Mouse (Mus musculus): ENCODE data around the gene Dab2ip.

The Dab2ip gene

DNA sequence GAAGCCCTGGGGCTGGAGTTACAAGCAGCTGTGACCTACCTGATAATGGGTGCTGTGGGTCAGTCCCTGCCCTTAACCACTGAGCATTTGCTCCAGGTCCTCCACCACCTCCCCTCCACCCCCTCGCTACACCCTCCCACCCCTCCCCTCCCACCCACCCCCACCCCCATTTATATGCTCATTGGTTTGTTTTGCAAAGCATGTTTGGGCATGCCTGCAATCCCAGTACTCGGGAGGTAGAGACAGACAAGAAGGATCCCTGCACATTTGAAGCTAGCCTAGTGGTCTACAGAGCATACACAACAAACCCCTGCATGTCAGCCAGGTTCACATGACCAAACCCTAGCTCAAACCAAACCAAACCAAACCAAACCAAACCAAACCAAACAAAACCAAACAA lies 178.0 kb downstream of the Dab2ip start:
- no peak for DNase-seq (ENCODE audit: extremely low read depth, insufficient read length, low spot score)

DNA sequence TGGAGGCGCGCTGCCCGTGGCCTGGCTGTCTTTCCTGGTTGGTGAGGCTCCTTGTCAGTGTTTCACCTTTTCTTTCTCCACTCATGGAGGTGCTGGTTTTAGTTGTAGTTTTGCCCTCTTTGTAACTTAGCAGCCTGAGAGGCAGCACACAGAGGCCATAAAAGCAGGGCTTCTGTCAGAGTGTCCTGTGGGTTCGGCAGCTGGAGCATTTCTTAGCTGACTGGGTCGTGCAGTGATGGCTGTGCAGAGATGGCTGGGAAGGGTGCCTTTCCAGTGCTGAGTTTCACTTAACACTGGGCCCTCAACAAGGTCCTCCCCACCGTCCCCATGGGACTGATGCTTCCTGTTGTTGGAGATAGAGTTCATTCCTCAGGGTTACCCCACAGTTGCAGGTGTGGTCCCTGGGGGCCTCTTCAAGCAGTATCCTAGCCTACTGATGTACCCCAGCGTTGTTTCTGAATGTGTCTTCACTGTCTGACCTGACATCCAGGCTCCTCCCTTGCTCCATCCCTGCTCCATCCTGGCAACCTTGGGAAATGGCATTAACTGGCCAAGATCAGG lies 179.5 kb downstream of the Dab2ip start:
- DNase-seq (ENCODE audit: extremely low read depth, insufficient read length, low spot score), result no peak

GRCm38 (mm10) chr2:35739669-35740254 lies 181.7 kb downstream of the Dab2ip start:
- no peak for DNase-seq (ENCODE audit: extremely low read depth, insufficient read length, low spot score)

DNA sequence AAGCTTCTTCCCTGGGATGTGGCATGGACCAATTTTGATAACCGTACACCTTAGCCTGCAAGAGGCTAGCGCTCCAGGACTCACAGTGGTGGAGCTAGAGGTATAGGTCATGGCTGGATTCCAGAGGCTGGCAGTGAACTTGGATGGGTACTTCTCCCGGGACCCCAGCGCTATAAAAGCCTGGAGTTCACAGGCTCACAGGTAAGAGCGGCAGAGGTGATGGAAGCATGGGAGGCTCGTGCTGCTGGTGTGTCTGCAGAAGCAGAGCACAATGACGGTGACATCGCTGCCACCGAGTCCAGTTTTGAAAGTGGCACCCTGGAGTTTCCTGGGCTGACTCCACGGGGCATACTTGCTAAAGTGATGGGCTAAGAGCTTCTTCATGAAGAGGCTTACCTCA lies 187.8 kb downstream of the Dab2ip start:
- DNase-seq (ENCODE audit: extremely low read depth, insufficient read length, low spot score), result no peak

DNA sequence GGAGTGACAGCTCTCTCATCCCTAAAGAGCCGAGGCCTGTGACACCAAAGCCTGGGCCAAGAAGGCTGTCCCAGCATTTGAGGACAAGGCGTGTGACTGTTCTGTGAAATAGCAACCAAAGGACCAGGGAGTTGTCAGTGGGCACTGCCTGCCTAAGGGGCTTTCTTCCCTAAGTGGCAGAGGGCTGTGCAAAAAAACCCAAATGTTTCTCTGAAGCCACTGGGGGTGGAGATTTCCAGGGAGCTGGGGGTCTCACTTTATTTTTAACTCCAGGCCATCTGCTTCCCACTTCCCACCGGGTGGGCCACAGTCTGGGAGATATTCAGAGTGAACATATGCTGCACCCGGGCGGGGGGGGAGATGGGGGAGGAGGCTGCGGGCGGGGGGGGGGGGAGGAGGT lies 188.6 kb downstream of the Dab2ip start:
- no peak for DNase-seq (ENCODE audit: extremely low read depth, insufficient read length, low spot score)

- DNase-seq (ENCODE audit: extremely low read depth, insufficient read length, low spot score), result no peak
These were observed 189.4 kb downstream of the Dab2ip start for GRCm38 (mm10) chr2:35747371-35748035.

DNA sequence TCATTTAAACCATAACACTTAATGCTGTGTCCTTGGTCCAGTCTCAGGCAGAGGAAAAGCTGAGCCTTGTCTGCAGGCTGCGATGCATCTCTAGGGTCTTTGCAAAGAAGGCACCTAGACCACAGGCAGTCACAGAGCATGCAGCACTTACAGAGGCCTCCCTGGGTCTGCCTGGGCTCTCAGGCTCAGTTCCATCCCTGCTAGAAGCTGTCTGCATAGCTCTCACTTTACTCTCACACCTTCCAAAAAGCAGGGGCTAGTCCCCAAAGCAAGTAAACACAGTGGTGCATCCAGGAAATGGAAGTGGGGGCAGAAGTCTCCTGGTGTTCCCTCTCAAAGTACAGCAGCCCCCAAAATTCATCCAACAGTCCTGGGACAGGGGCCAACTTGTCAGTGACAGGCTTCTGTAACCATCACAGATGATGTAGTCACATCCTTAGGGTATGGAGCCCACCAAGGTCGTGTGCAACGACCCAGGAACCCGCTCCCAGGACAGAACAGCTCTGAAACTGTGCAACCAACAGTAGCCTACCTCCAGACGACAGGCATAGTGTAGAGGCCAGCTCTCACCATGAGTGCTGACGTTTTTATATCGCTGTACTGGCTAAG lies 192.6 kb downstream of the Dab2ip start:
- no peak for DNase-seq (ENCODE audit: extremely low read depth, insufficient read length, low spot score)

- no peak for DNase-seq (ENCODE audit: extremely low read depth, insufficient read length, low spot score)
These were observed 193.9 kb downstream of the Dab2ip start for GRCm38 (mm10) chr2:35751781-35752505.

- no peak for DNase-seq (ENCODE audit: extremely low read depth, insufficient read length, low spot score)
These were observed 198.4 kb downstream of the Dab2ip start for GRCm38 (mm10) chr2:35756467-35756866.

DNA sequence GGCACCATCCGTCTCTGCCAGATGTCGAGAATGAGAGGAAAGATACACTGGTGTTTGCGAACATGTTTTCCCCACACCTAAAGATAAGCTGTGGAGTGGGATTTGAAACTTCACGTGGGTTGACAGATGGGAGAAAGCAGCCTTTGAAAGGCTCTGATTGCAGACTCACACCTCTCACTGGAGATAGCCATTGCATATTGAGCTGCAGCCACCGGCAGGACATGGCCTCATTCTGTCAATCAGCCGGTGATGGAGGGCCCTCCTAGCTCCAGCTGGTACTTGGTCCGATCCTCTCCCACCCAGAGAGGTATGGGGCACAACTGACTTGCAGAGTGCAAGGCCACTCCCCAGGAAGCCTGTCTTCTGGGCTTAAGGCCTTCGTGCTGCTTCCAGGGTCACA lies 202.3 kb downstream of the Dab2ip start:
- DNase-seq (ENCODE audit: extremely low read depth, insufficient read length, low spot score), result no peak

DNA sequence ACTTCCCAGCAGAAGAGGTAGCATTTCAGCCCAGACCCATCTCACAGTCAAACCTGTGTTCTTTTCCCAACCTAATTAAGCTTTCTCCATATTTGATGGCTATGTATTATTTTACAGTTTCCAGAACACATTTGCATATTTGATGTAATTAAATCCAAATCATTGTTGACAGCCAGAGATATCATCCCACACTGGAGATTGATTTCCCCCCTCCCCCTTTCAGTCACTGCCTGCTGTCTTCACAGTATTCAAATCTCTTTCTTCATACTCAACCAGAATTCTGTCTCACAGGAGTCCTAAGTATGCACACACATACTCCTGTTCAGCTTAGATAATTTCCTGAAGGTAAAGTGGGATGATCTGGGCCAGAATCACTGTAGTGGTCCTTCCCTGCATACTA lies 202.8 kb downstream of the Dab2ip start:
- no peak for DNase-seq (ENCODE audit: extremely low read depth, insufficient read length, low spot score)

DNA sequence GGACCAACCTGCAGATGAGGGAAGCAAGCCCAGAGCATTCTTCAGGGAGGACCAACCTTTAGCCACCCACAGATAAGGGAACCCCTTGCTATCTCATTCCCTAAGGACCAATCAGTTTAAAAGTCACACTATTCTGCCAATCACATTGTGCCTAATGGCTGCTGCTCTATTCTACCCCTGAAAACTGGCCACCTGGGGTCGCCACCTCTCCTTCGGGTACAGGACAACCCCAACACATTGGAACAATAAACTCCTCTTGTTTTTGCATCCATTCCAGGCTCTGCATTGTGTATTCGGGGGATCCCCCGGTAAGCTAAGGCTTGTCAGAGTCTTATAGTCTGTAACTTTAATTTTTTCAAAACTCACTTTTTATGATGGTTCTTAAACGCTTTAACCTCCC lies 203.4 kb downstream of the Dab2ip start:
- no peak for DNase-seq (ENCODE audit: extremely low read depth, insufficient read length, low spot score)

- no peak for DNase-seq (ENCODE audit: extremely low read depth, insufficient read length, low spot score)
These were observed 205.8 kb downstream of the Dab2ip start for GRCm38 (mm10) chr2:35763818-35764217.

- no peak for DNase-seq (ENCODE audit: extremely low read depth, insufficient read length, low spot score)
These were observed 206.3 kb downstream of the Dab2ip start for GRCm38 (mm10) chr2:35764328-35764727.

- DNase-seq (ENCODE audit: extremely low read depth, insufficient read length, low spot score), result no peak
These were observed 209.9 kb downstream of the Dab2ip start for GRCm38 (mm10) chr2:35767834-35768537.

GRCm38 (mm10) chr2:35768538-35769238 lies 210.6 kb downstream of the Dab2ip start:
- DNase-seq (ENCODE audit: extremely low read depth, insufficient read length, low spot score), result no peak

DNA sequence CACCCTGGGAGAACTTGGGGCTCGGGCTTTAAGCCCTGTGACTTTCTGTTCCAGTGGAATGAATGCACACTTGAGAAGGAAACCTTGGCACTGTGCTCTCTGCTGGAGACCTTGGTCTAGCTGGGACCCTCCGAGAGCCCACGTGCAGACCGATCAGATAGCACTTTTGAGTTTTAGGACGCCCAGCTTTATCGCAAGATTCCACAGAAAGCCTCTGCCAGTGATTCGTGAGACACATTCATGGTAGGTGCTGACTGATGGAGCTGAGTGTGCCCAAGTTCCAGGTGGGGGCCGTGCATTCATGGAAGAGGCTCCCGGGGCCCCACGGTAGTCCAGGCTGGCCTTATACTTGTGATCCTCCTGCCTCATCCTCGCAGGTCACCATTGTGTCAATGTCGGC lies 211.3 kb downstream of the Dab2ip start:
- no peak for DNase-seq (ENCODE audit: extremely low read depth, insufficient read length, low spot score)

- DNase-seq (ENCODE audit: extremely low read depth, insufficient read length, low spot score), result no peak
These were observed 212.5 kb downstream of the Dab2ip start for GRCm38 (mm10) chr2:35770541-35770940.

- no peak for DNase-seq (ENCODE audit: extremely low read depth, insufficient read length, low spot score)
These were observed 217.6 kb downstream of the Dab2ip start for GRCm38 (mm10) chr2:35775651-35776055.

DNA sequence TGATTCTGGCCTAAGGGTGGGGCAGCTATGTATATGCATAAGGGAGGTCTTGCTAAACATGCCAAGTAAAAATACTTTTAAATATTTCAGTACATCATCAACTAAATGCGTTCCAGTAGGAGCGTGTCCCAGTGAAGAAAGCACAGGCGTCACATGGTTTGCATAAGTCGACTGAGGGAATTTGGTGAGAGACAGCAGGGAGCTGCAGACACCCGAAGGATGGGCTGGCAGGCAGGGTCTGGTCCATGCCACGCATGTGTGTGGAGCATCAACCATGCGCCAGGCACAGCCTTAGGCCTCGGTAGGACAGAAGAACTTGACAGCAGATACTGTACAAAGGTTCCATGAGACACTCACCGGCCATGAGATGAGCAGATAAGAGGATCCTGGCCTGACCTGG lies 218.9 kb downstream of the Dab2ip start:
- no peak for DNase-seq (ENCODE audit: extremely low read depth, insufficient read length, low spot score)
